Mouse (Mus musculus): ENCODE results near the gene Eif4enif1.

GRCm38 (mm10) chr11:3265291-3266078 is 63.3 kb downstream of the Eif4enif1 start:
- TF ChIP-seq CTCF (conservative IDR thresholded peaks at IDR 0.05; ENCODE audit: low read length), result no peak
- TF ChIP-seq NANOG (IDR thresholded peaks at IDR 0.05; ENCODE audit: borderline replicate concordance, low read length), result no peak

Data from E14TG2a.4 (cell line).